Mouse (Mus musculus) monocyte, adult 2 months (primary cell): ENCODE results near the gene Mcu.

ENCODE experiments used
- DNase-seq, 2 experiments: peaks; one replicate each; pipeline ENCODE4 v3.0.0; 2022; ENCODE audit warnings: low spot score in 2 of 2, low read depth in 1 of 2

The Mcu gene

GRCm38 (mm10) chr10:59570780-59571179, 45.7 kb downstream of the Mcu start:
- DNase-seq = no peak

DNA sequence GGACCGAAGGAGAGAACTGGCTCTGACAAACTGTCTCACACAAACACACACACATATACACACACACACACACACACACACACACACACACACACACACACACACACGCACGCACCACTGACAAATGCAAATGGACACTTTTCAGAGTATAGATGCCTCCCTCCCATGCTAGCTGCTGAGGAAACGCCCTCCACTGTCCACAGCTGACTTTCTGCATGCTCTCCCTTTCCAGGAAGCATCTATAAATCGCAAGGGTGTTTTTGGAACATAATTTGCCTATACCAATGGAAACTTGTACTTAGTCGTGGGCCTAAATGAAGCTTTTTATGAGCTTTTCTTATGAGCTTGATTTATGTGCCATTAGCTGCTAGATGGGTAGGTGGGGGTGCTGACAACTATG, 46.1 kb downstream of the Mcu start:
- DNase-seq = no peak

DNA sequence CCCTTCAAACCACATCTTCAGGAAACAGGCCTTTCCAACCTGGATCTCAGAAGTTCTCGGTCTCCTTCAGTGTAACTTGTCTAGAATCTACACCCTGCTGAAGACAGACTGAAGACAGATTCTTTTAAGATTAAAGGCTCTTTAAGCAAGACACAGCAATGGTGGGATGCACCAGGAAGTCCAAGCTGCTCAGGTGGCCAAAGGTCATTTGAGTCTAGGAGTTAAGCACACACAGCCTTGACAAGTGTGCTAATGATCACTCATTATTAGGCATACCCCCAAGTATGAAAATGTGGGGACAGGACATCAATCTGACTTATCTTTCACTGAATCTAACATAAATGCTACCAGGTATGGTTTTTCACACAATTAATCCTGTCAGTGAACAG, 47.0 kb downstream of the Mcu start:
- DNase-seq = no peak

DNA sequence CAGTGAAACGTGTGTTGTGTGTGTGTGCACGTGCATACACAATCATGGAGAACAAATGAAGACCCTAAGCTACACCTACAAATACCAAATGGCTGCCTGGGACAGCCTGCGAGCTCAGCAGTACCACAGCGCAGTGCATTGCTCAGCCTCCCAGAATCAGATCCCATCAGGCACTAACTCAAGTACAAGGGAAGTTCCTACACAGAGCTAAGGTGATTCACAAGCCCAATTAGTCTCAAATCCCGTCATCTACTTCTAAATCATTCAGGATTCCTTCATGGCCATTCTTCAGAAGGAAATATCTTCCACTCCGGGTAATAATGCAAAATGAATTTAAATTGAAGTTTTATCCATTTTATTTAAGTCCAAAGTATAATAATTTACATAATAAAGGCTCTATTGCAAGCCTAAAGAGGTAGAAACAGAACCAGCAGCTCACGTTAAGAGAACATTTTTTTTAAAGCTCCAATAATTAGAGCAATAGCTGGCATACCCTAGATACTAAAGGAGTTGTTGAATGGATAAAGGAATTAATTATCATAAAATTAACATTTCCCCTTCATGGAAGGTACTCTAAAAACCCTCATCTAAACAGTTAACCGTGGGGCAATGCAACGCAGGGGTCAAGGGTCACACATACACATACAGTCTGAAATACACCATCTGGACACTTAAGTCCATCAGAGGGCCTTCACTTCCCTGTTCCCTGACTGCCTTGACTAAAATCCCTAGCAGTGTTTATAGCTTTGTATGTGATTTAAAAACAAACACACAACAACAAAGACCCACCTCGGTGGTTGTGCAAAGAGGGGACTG, 47.6 kb downstream of the Mcu start:
- no peak for DNase-seq

DNA sequence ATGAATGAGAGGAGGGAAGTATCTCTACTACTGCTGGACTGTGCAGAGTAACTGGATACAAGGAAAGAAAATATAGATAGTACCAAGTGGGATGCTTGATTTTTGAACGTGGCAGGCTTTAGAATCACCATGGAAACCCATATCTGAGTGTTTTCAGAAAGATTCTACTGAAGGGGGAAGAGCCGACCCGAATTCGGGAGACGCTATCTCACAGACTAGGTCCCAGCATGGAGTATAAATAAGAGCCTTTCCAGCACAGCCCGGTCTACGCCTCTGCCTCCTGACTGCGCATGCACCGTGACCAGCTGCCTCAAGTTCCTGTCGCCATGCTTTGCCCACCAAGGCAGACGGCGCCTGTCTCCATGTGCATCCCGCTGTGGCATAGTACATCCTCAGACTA, 49.5 kb downstream of the Mcu start:
- no peak for DNase-seq

- no peak for DNase-seq
These were observed 50.5 kb downstream of the Mcu start for GRCm38 (mm10) chr10:59565995-59566410.

- DNase-seq = peak in 1 of 2 experiments; percentile 21
These were observed 51.9 kb downstream of the Mcu start for GRCm38 (mm10) chr10:59564551-59564950.

- no peak for DNase-seq
These were observed 54.0 kb downstream of the Mcu start for GRCm38 (mm10) chr10:59562511-59562910.

DNA sequence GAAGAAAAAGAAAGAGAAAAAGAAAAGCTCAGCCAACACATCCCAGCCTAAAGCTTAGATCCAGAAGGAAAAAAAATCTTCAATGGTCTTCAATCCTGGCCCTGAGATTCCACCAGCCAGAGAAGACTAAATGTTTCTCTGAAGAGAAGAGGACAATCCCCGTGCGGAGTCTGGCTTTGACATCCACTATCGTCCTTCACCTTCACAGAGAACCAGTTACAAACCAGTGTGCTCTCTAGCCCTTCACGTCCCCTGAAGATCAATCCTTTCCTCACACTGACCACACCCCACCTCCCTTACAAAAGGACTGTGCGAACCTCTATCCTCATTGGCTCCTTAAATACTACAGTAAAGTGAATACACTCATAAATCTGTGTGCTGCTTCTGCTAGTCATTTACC, 56.4 kb downstream of the Mcu start:
- DNase-seq = no peak

DNA sequence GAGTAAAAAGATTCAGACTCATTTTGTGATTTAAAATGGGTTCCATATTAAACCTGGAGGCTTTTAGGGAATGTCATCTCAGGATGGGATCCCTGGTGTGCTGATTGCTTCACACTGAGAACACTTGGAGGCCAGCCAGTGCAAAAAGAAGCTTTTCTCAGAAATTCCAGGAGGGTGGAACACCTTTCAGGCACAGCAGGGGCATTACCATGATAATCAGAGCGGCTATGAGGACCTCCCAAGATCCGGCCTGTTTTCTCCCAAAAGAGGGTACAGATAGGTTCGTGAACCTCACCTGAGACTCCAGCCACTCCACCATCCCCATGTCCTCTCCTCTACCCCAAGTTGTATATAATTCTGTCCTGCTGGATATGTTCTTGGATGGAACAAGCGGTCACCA, 57.9 kb downstream of the Mcu start:
- DNase-seq = no peak

GRCm38 (mm10) chr10:59558164-59558563, 58.3 kb downstream of the Mcu start:
- DNase-seq = no peak

- no peak for DNase-seq
These were observed 60.0 kb downstream of the Mcu start for GRCm38 (mm10) chr10:59556541-59556940.

GRCm38 (mm10) chr10:59554243-59554642, 62.2 kb downstream of the Mcu start:
- DNase-seq = no peak

- DNase-seq = no peak
These were observed 64.0 kb downstream of the Mcu start for GRCm38 (mm10) chr10:59552456-59552855.

DNA sequence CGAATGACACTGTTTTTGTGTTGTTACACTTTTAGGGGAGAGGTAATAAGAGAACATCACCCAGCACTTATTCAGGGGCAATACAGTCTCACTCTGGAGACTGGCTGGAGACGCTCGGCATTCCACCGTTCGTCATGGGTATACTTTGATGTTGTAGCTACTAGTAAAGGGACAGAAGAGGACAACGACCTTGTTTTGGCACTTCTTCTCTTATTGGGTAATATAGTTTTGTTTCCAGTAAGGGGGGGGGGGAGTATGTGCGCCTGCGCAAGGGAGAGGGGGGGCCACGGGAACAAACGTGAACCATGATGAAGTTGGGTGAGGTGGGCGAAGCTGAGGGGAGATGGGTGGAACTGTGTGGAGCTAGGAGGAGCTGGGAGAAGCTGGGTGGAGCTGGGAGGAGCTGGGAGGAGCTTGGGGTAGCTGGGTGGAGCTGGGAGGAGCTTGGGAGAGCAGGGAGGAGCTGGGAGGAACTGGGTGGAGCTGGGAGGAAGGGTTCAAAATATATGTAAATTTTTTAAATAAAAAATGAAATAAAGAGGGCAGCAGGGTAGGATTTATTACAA, 67.6 kb downstream of the Mcu start:
- DNase-seq = no peak

GRCm38 (mm10) chr10:59548211-59548610, 68.3 kb downstream of the Mcu start:
- DNase-seq = no peak

GRCm38 (mm10) chr10:59547426-59547825, 69.1 kb downstream of the Mcu start:
- no peak for DNase-seq

DNA sequence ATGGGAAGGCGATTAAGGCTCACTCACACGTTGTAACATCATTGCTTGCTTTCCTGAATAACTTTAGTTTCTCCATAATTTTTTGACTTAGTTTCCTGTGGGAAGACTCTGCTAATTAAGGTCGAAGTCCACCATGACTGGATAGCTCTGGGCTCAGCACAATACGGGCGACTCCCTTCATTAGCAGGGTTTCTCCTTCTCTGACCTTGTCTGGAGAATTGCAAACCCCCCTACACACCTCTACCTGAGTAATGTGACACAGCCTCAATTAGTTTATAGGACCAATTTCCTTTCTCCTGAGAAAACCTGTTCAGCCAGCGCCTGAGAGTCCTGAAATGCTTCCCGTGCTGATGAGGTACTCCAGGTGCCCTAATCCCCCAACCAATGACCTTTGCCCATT, 71.3 kb downstream of the Mcu start:
- DNase-seq = no peak

GRCm38 (mm10) chr10:59543351-59543750, 73.1 kb downstream of the Mcu start:
- peak; percentile 13 to 19 for DNase-seq

GRCm38 (mm10) chr10:59541466-59541865, 75.0 kb downstream of the Mcu start:
- no peak for DNase-seq

DNA sequence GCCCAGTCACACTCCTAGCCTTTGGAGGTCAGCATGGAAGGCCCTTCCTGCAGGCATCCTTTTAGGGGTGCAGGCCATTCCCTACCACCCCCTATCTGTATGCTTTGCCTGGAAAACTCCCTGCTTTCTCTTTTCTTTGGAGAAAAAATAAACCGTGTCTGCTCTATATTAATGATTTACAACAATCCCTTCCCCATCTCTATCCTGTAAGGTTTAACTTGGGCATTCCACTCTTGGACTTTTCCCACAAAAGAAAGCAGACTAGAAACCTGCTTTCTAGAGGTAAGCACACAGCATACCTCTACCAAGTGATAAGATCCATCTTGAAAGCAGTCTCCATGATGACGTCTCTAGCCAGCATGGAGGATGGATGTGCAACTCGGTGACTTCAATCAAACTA, 75.9 kb downstream of the Mcu start:
- DNase-seq = no peak

DNA sequence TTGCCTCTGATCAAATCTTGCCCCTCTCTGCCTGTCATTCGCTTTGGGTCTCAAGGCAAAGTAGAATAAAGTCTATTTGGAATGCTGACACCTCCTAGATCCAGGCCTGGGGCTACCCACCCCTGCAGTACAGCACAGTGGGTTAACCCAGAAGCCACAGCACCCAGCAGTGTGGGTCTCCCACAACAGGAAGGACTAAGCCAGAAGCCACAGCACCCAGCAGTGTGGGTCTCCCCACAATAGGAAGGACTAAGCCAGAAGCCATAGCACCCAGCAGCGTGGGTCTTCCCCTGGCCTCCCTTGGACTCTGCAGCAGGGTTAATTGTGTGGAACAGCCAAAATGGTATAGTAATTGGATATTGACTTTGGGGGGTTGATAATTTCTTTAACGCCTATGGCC, 76.4 kb downstream of the Mcu start:
- DNase-seq = no peak

DNA sequence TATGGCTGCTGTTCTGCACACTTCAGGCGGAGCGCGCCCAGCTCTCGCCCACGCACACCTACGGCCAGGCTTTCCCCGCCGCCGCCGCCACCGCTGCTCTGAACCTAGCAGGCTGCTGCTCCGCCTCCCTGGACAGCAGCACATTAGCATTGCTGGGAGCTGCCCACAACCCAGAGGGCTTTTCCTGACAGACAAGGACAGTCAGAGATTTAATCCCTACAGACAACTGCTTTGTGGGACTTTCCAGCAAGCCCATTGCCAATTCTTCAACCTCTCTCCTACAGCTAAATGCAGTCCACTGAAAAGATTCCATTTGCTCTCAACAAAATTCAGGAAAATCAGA, 77.0 kb downstream of the Mcu start:
- DNase-seq = no peak
